Mouse (Mus musculus) thymus, adult 2 months (tissue): ENCODE measurements around the gene Chn2. TPM values are rescaled to one million over a fixed set of nuclear protein-coding genes. Genes with fewer than 3 reads are reported as not detected.

Source experiments
- DNase-seq: peaks from one replicate; pipeline ENCODE4 v3.0.0; 2021
- H3K27ac ChIP-seq: fragments of 200-500 bp; 2 replicates; pipeline ENCODE4 v1.5.1; 2012; ENCODE audit warnings: low read length, control low read depth; ENCODE audit not compliant: control insufficient read depth, insufficient read depth
- H3K27me3 ChIP-seq: fragments of 200-500 bp; 2 replicates; pipeline ENCODE4 v1.6.1; 2012; ENCODE audit warnings: mild to moderate bottlenecking, low read length, moderate library complexity, mixed read lengths; ENCODE audit not compliant: control insufficient read depth, insufficient read depth
- H3K36me3 ChIP-seq: fragments of 200-500 bp; 2 replicates; pipeline ENCODE4 v1.6.1; 2012; ENCODE audit warnings: mild to moderate bottlenecking, low read length, moderate library complexity; ENCODE audit not compliant: control insufficient read depth, insufficient read depth
- H3K4me1 ChIP-seq: fragments of 200-500 bp; replicated peaks from 2 replicates; pipeline ENCODE4 v1.6.1; 2012; ENCODE audit warnings: low read length; ENCODE audit not compliant: control insufficient read depth, insufficient read depth
- H3K4me3 ChIP-seq: fragments of 200-500 bp; 2 replicates; pipeline ENCODE4 v1.5.1; 2012; ENCODE audit warnings: mild to moderate bottlenecking, low read length, control low read depth, moderate library complexity; ENCODE audit not compliant: control insufficient read depth, insufficient read depth
- CTCF ChIP-seq: fragments of 200-500 bp; IDR thresholded peaks from 2 replicates; pipeline ENCODE4 v1.5.1; 2012; ENCODE audit warnings: mild to moderate bottlenecking, control low read depth, low read length, moderate library complexity, borderline replicate concordance; ENCODE audit not compliant: control insufficient read depth, poor library complexity, insufficient read depth; ENCODE audit errors: extremely low read depth
- POLR2A ChIP-seq: fragments of 200-500 bp; IDR thresholded peaks from 2 replicates; pipeline ENCODE4 v1.6.1; 2012; ENCODE audit warnings: mild to moderate bottlenecking, low read length, control low read depth, moderate library complexity; ENCODE audit not compliant: control insufficient read depth, poor library complexity, insufficient read depth; ENCODE audit errors: extremely low read depth
- WGBS: fragments of 180-500 bp; shearing (Covaris S2); methylation state at CpG from one replicate; pipeline ENCODE4 v1.1.7; 2018; 5-methylcytosine and 5-hydroxymethylcytosine counted together
- polyA plus RNA-seq: library from polyadenylated mRNA; depleted of rRNA; stranded (reverse); fragments of >200 nt; gene quantifications from 2 replicates; pipeline ENCODE4 v1.2.3, GENCODE M21; 2012

The Chn2 gene
- polyA plus RNA-seq, 1 experiment, result 7.6 TPM

GRCm38 (mm10) chr6:54193631-54194305 is 154.4 kb downstream of the Chn2 start:
- Histone ChIP-seq H3K4me3 (no peak overlapping the region), H3K4me1 (no peaks in the 10 kb centered on the region), H3K36me3 (no peaks in the 10 kb centered on the region), H3K27me3 (no peaks in the 10 kb centered on the region), H3K27ac (no peak overlapping the region)
- DNase-seq, result no peak
- TF ChIP-seq POLR2A (no peak), CTCF (no peak)
- 93% methylated on average over 7 of the region's 7 CpGs for WGBS

- no peak for TF ChIP-seq CTCF
- no peak for TF ChIP-seq POLR2A
- H3K4me1 ChIP-seq, result no peaks in the 10 kb centered on the region
- DNase-seq, result no peak
- H3K4me3 ChIP-seq, result no peak overlapping the region
- no peaks in the 10 kb centered on the region for H3K36me3 ChIP-seq
- H3K27me3 ChIP-seq, result no peaks in the 10 kb centered on the region
- WGBS, result 94% methylated on average over 5 of the region's 5 CpGs
- no peak overlapping the region for H3K27ac ChIP-seq
Observed at GRCm38 (mm10) chr6:54197821-54198412, 158.6 kb downstream of the Chn2 start.

- WGBS, result 89% methylated on average over 4 of the region's 4 CpGs
- no peak for TF ChIP-seq CTCF
- TF ChIP-seq POLR2A, result no peak
- H3K27me3 ChIP-seq, result no peaks in the 10 kb centered on the region
- no peak for DNase-seq
- no peaks in the 10 kb centered on the region for H3K4me1 ChIP-seq
- no peak overlapping the region for H3K27ac ChIP-seq
- H3K4me3 ChIP-seq, result no peak overlapping the region
- H3K36me3 ChIP-seq, result no peaks in the 10 kb centered on the region
Observed at GRCm38 (mm10) chr6:54199516-54199915, 160.2 kb downstream of the Chn2 start.

- H3K27ac ChIP-seq, result no peak overlapping the region
- TF ChIP-seq CTCF (no peak), POLR2A (no peak)
Observed at GRCm38 (mm10) chr6:54200031-54200722, 160.8 kb downstream of the Chn2 start.

GRCm38 (mm10) chr6:54202311-54203020 is 163.1 kb downstream of the Chn2 start:
- no peak for DNase-seq
- H3K27ac ChIP-seq, result no peak overlapping the region
- H3K36me3 ChIP-seq, result no peaks in the 10 kb centered on the region
- TF ChIP-seq CTCF (no peak), POLR2A (no peak)
- H3K4me1 ChIP-seq, result no peaks in the 10 kb centered on the region
- no peaks in the 10 kb centered on the region for H3K27me3 ChIP-seq
- 80% methylated on average over 7 of the region's 7 CpGs for WGBS
- H3K4me3 ChIP-seq, result no peak overlapping the region

More at GRCm38 (mm10) chr6:54200031-54200722, 160.8 kb downstream of the Chn2 start:
- Histone ChIP-seq H3K27me3 (no peaks in the 10 kb centered on the region), H3K4me3 (no peak overlapping the region), H3K4me1 (no peaks in the 10 kb centered on the region), H3K36me3 (no peaks in the 10 kb centered on the region)
- DNase-seq, result no peak
- WGBS, result 95% methylated on average over 11 of the region's 11 CpGs

GRCm38 (mm10) chr6:54203316-54203715 is 164.0 kb downstream of the Chn2 start:
- no peak for DNase-seq
- 90% methylated on average over 2 of the region's 2 CpGs for WGBS
- no peak overlapping the region for H3K4me3 ChIP-seq
- no peak overlapping the region for H3K27ac ChIP-seq
- no peaks in the 10 kb centered on the region for H3K36me3 ChIP-seq
- no peaks in the 10 kb centered on the region for H3K4me1 ChIP-seq
- no peak for TF ChIP-seq POLR2A
- no peak for TF ChIP-seq CTCF
- H3K27me3 ChIP-seq, result no peaks in the 10 kb centered on the region
